Mouse (Mus musculus) spleen, postnatal 36 days (tissue): Measurements from ENCODE around the gene Espl1.

Source experiments
- DNase-seq, 2 experiments: peaks; one replicate each; pipeline ENCODE4 v3.0.0; 2022; ENCODE audit warnings: low spot score in 2 of 2, mixed read lengths in 1 of 2

Gene Espl1

GRCm38 (mm10) chr15:102370727-102371126 lies 74.7 kb downstream of the Espl1 start:
- DNase-seq, result no peak
